Mouse (Mus musculus) megakaryocyte progenitor cell, adult 5-6 weeks (primary cell): ENCODE data around the gene Gmfb. TPM values are rescaled to one million over a fixed set of nuclear protein-coding genes. Genes with fewer than 3 reads are reported as not detected.

ENCODE experiments used
- total RNA-seq, 2 experiments: library from RNA; stranded (forward) in 1 of 2; stranded (reverse) in 1 of 2; fragments of 157-497, 149-512 nt in 1 of 2; fragments of 200-1000 nt in 1 of 2; gene quantifications; 2 replicates each; pipeline versions ENCODE4 v1.2.3 to v1.2.4; 2015 to 2017

The Gmfb gene
- total RNA-seq, 2 experiments from 2014 or later, result 68.2 to 78.9 TPM

Other genes with a start within 250 kb of the Gmfb start
- gene Cdkn3, start 61.7 kb downstream of the Gmfb start, total RNA-seq (2015), result 36.0 and 47.6 TPM in 2 replicates
- gene Cdkn3, start 61.7 kb downstream of the Gmfb start, total RNA-seq (2017), result 37.8 and 54.2 TPM in 2 replicates
- 125 and 128 TPM in 2 replicates for gene Cnih1, start 33.8 kb downstream of the Gmfb start, total RNA-seq (2015)
- 59.5 and 62.4 TPM in 2 replicates for gene Cnih1, start 33.8 kb downstream of the Gmfb start, total RNA-seq (2017)
- gene Cgrrf1, start 9.9 kb upstream of the Gmfb start, total RNA-seq (2015), result 19.0 and 31.0 TPM in 2 replicates
- gene Cgrrf1, start 9.9 kb upstream of the Gmfb start, total RNA-seq (2017), result 18.4 and 19.0 TPM in 2 replicates
- gene Samd4, start 60.6 kb upstream of the Gmfb start, total RNA-seq (2015), result 0.15 TPM in 1 of 2 replicates, not detected in the other
- 0.10 TPM in 1 of 2 replicates, not detected in the other for gene Samd4, start 60.6 kb upstream of the Gmfb start, total RNA-seq (2017)